Mouse (Mus musculus) heart, adult 2 months (tissue): ENCODE measurements around the gene Dmac2. TPM values are rescaled to one million over a fixed set of nuclear protein-coding genes. Genes with fewer than 3 reads are reported as not detected.

Source experiments
- DNase-seq, 2 experiments: peaks; one replicate each; pipeline ENCODE4 v3.0.0; 2021
- H3K27ac ChIP-seq: fragments of 200-600 bp; 2 replicates; pipeline ENCODE4 v1.8.1; 2022
- H3K27me3 ChIP-seq: fragments of 200-500 bp; 2 replicates; pipeline ENCODE4 v1.6.1; 2012; ENCODE audit warnings: mild to moderate bottlenecking, low read length, inconsistent platforms, mixed read lengths; ENCODE audit not compliant: control insufficient read depth, insufficient read depth
- H3K36me3 ChIP-seq: fragments of 200-500 bp; 2 replicates; pipeline ENCODE4 v1.6.1; 2012; ENCODE audit warnings: low read length, inconsistent platforms; ENCODE audit not compliant: control insufficient read depth, insufficient read depth
- H3K4me1 ChIP-seq: fragments of 200-500 bp; 2 replicates; pipeline ENCODE4 v1.6.1; 2011; ENCODE audit warnings: low read length; ENCODE audit not compliant: control insufficient read depth, insufficient read depth
- H3K4me3 ChIP-seq: fragments of 200-600 bp; 2 replicates; pipeline ENCODE4 v1.8.1; 2022
- H3K79me2 ChIP-seq: fragments of 200-500 bp; replicated peaks from 2 replicates; pipeline ENCODE4 v1.6.1; 2012; ENCODE audit warnings: mild to moderate bottlenecking, inconsistent platforms, low read length, moderate library complexity, mixed read lengths; ENCODE audit not compliant: control insufficient read depth, insufficient read depth
- H3K9ac ChIP-seq: fragments of 200-500 bp; 2 replicates; pipeline ENCODE4 v1.6.1; 2012; ENCODE audit warnings: low read depth, mild to moderate bottlenecking, control low read depth, inconsistent platforms, low read length, mixed read lengths
- CTCF ChIP-seq: fragments of 200-600 bp; IDR thresholded peaks from 2 replicates; pipeline ENCODE4 v1.8.1; 2022; ENCODE audit warnings: antibody characterized with exemption, mild to moderate bottlenecking, moderate library complexity
- EP300 ChIP-seq: fragments of 200-500 bp; IDR thresholded peaks from 2 replicates; pipeline ENCODE4 v1.6.1; 2011; ENCODE audit warnings: low read depth, low read length, control low read depth; ENCODE audit not compliant: insufficient read depth
- POLR2A ChIP-seq: fragments of 200-500 bp; IDR thresholded peaks from 2 replicates; pipeline ENCODE4 v1.6.1; 2011; ENCODE audit warnings: mild to moderate bottlenecking, low read depth, low read length, control low read depth; ENCODE audit not compliant: insufficient read depth
- WGBS: fragments of 180-500 bp; shearing (Covaris S2); methylation state at CpG from one replicate; pipeline ENCODE4 v1.1.7; 2018; 5-methylcytosine and 5-hydroxymethylcytosine counted together
- intact Hi-C: fragments of 180-260 bp; cut with DNase I; formaldehyde crosslinking; loops from one replicate; pipeline ENCODE4 v1.15.1; 2025
- polyA plus RNA-seq: library from polyadenylated mRNA; depleted of rRNA; stranded (reverse); fragments of >200 nt; gene quantifications from 2 replicates; pipeline ENCODE4 v1.2.3, GENCODE M21; 2012; rRNA removed
- total RNA-seq, 2 experiments: library from RNA; stranded (reverse); gene quantifications; 2 replicates each; pipeline ENCODE4 v1.2.3; 2021

Dmac2 gene
- total and polyA plus RNA-seq, 3 experiments: 52.2 to 83.8 (median 61.8) TPM

DNA sequence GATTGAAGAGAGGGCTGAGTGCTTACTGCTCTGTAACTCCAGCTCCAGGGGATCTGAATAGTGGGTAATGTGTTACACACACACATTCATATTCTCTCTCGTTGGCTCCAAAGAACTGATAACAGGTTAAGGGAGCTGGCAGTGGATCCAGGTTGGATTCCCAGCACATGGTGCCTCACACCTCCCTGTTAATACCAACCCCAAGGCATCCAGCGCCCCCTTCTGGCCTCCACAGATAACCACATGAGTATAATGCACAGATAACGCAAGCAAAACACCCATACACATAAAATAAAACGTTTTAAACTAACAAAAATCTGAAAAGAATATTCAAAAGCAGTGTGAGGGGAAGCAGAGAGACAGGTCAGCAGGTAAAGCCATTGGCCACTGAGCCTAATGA, 53.2 kb downstream of the Dmac2 start:
- 47% methylated on average over 4 of the region's 4 CpGs for WGBS

GRCm38 (mm10) chr7:25674297-25674696, 55.1 kb downstream of the Dmac2 start:
- Histone ChIP-seq H3K36me3 (no peaks in the 10 kb centered on the region), H3K4me1 (peaks cover 2% of the 10 kb centered on the region; the same call in 1 of the 2 replicates), H3K27me3 (no peaks in the 10 kb centered on the region; the same call in 1 of the 2 replicates), H3K79me2 (no peaks in the 10 kb centered on the region), H3K9ac (no peak overlapping the region), H3K27ac (no peak overlapping the region), H3K4me3 (no peak overlapping the region)
- intact Hi-C loops: no loop called here
- no peak for DNase-seq
- TF ChIP-seq CTCF: no peak
- TF ChIP-seq EP300: no peak
- no peak for TF ChIP-seq POLR2A
- 21% methylated on average over 9 of the region's 9 CpGs for WGBS

More for the DNA sequence above, 53.2 kb downstream of the Dmac2 start:
- Histone ChIP-seq H3K9ac (no peak overlapping the region), H3K79me2 (no peaks in the 10 kb centered on the region), H3K4me3 (no peak overlapping the region), H3K4me1 (peaks cover 2% of the 10 kb centered on the region; the same call in 1 of the 2 replicates), H3K27me3 (no peaks in the 10 kb centered on the region; the same call in 1 of the 2 replicates), H3K36me3 (no peaks in the 10 kb centered on the region), H3K27ac (no peak overlapping the region)
- no peak for DNase-seq
- intact Hi-C loops: no loop called here
- TF ChIP-seq POLR2A: no peak
- TF ChIP-seq CTCF: peak; percentile 26

DNA sequence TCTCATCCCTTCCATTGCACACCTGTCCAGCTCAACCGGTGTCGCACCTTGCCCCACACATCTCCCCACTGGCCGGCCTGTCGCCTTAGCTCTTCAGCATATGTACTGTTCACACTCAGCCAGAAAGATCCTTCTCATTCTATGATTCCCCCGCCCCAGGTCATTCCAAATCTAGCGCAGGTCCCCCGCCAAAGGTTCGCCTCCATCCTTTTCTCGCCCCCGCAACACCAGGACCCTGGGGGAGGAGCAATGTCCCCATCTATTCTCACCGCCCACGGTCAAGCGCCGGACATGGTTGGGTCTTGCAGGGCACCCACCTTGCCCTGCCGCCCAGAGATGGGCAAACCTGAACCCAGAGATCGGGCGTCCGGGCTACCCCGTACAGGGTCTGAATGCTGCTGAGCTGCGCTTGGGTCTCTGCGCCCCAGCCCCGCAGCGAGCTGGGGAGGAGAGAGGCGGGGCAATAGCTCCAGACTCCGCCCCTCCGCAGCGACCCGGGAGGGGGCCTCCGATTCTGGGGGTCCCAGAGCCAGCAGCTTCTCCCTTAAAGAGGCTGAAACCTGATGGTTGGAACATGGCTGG, 55.6 kb downstream of the Dmac2 start, which contains the start of gene Tmem91:
Gene Tmem91, minus strand, starts transcription at position 448 of the 582 bp plus-strand sequence.
- H3K27ac ChIP-seq: no peak within 1 kb of the TSS
- intact Hi-C loops: no loop called here
- 0 out of 2 replicates have a peak within 1 kb of the TSS, but pooled peaks have one; percentile 12 for H3K4me3 ChIP-seq
- no peaks in the 10 kb centered on the region for H3K79me2 ChIP-seq
- WGBS: 3% methylated on average over 29 of the region's 29 CpGs
- H3K36me3 ChIP-seq: no peaks in the 10 kb centered on the region
- H3K4me1 ChIP-seq: peaks cover 2% of the 10 kb centered on the region; the same call in 1 of the 2 replicates
- no peak for DNase-seq
- no peaks in the 10 kb centered on the region; the same call in 1 of the 2 replicates for H3K27me3 ChIP-seq
- H3K9ac ChIP-seq: no peak within 1 kb of the TSS
- TF ChIP-seq EP300 (no peak), POLR2A (no peak), CTCF (no peak)

Other genes with a start within 250 kb of the Dmac2 start
- not detected for gene Cnfn, start 249.7 kb upstream of the Dmac2 start, total RNA-seq
- gene Cnfn, start 249.7 kb upstream of the Dmac2 start, polyA plus RNA-seq: not detected in 2 replicates
- 10 to 100 TPM; 42.7 to 44.1 TPM for gene Lipe, start 220.7 kb upstream of the Dmac2 start, total RNA-seq
- gene Lipe, start 220.7 kb upstream of the Dmac2 start, polyA plus RNA-seq: 63.0 and 97.8 TPM in 2 replicates
- not detected for gene Cxcl17, start 206.5 kb upstream of the Dmac2 start, total RNA-seq
- gene Cxcl17, start 206.5 kb upstream of the Dmac2 start, polyA plus RNA-seq: 8.1 TPM in 1 of 2 replicates, not detected in the other
- 10 to 100 TPM; 13.5 to 14.6 TPM for gene Ceacam1, start 141.8 kb upstream of the Dmac2 start, total RNA-seq
- 9.8 and 17.3 TPM in 2 replicates for gene Ceacam1, start 141.8 kb upstream of the Dmac2 start, polyA plus RNA-seq
- 1 to 10 TPM; 2.6 to 3.3 TPM for gene Ceacam2, start 79.6 kb upstream of the Dmac2 start, total RNA-seq
- 0.06 and 0.10 TPM in 2 replicates for gene Ceacam2, start 79.6 kb upstream of the Dmac2 start, polyA plus RNA-seq
- gene Erich4, start 3.5 kb upstream of the Dmac2 start, total RNA-seq: under 1 TPM in 1 of 2 experiments, not detected in 1; 0.47 TPM
- not detected in 2 replicates for gene Erich4, start 3.5 kb upstream of the Dmac2 start, polyA plus RNA-seq
- 1 to 10 TPM; 2.3 to 3.8 TPM for gene B3gnt8, start 7.2 kb downstream of the Dmac2 start, total RNA-seq
- gene B3gnt8, start 7.2 kb downstream of the Dmac2 start, polyA plus RNA-seq: 4.7 and 6.4 TPM in 2 replicates
- gene Bckdha, start 39.6 kb downstream of the Dmac2 start, total RNA-seq: 100 to 1,000 TPM; 225 to 312 TPM
- 490 and 545 TPM in 2 replicates for gene Bckdha, start 39.6 kb downstream of the Dmac2 start, polyA plus RNA-seq
- 10 to 100 TPM; 16.6 to 20.5 TPM for gene Exosc5, start 39.8 kb downstream of the Dmac2 start, total RNA-seq
- gene Exosc5, start 39.8 kb downstream of the Dmac2 start, polyA plus RNA-seq: 21.0 and 23.5 TPM in 2 replicates
- not detected for gene Tmem91, start 55.8 kb downstream of the Dmac2 start, total RNA-seq
- 1.1 TPM in 1 of 2 replicates, not detected in the other for gene Tmem91, start 55.8 kb downstream of the Dmac2 start, polyA plus RNA-seq
- 10 to 100 TPM in 1 of 2 experiments, 1 to 10 TPM in 1; 7.9 to 10.2 TPM for gene B9d2, start 61.4 kb downstream of the Dmac2 start, total RNA-seq
- 31.5 and 32.2 TPM in 2 replicates for gene B9d2, start 61.4 kb downstream of the Dmac2 start, polyA plus RNA-seq
- gene Tgfb1, start 67.6 kb downstream of the Dmac2 start, total RNA-seq: 10 to 100 TPM; 21.5 to 22.5 TPM
- gene Tgfb1, start 67.6 kb downstream of the Dmac2 start, polyA plus RNA-seq: 16.3 and 24.7 TPM in 2 replicates
- 10 to 100 TPM; 51.8 to 59.3 TPM for gene Ccdc97, start 99.7 kb downstream of the Dmac2 start, total RNA-seq
- gene Ccdc97, start 99.7 kb downstream of the Dmac2 start, polyA plus RNA-seq: 62.9 and 72.6 TPM in 2 replicates
- gene Hnrnpul1, start 135.3 kb downstream of the Dmac2 start, total RNA-seq: 10 to 100 TPM; 71.0 to 76.2 TPM
- gene Hnrnpul1, start 135.3 kb downstream of the Dmac2 start, polyA plus RNA-seq: 24.5 and 29.4 TPM in 2 replicates
- gene Axl, start 169.3 kb downstream of the Dmac2 start, total RNA-seq: 10 to 100 TPM; 75.0 to 82.4 TPM
- gene Axl, start 169.3 kb downstream of the Dmac2 start, polyA plus RNA-seq: 51.8 and 73.7 TPM in 2 replicates
- 1 to 10 TPM; 5.7 to 5.9 TPM for gene Cyp2s1, start 197.5 kb downstream of the Dmac2 start, total RNA-seq
- gene Cyp2s1, start 197.5 kb downstream of the Dmac2 start, polyA plus RNA-seq: 5.4 and 10.1 TPM in 2 replicates